Mouse (Mus musculus): Measurements from ENCODE around the gene S1pr2. TPM values are rescaled to one million over a fixed set of nuclear protein-coding genes. Genes with fewer than 3 reads are reported as not detected.
A peak's percentile ranks its signal among the peaks of the same experiment; 100 is the strongest.

Gene S1pr2
- polyA plus RNA-seq, 2 experiments: 1.3 to 2.3 TPM

DNA sequence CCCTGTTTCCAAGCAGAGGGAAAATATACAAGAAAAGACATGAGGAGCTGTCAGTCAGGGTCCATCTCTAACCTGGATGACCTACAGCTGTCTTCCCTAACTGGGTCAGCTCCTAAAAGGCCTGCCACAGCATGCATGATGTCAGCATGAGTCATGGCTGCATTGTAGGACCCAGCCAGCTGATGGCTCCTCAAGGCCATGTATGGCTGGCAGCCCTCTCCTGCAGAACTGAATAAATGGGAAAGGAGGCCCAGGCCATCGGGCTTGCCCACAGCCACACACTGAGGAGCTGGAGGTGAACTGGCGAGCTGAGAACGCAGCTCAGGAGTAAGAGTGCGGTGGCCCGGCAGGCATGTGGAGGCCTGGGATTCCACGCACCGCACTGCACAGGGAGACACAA lies 33.2 kb downstream of the S1pr2 start:
- Histone ChIP-seq H3K36me3 (replicated peaks; ENCODE audit: control insufficient read depth, insufficient read depth, low read depth) (peaks cover 46% of the 10 kb centered on the region), H3K4me2 (ENCODE audit: low read depth) (no peak overlapping the region), H3K9me3 (ENCODE audit: control insufficient read depth, low read length) (no peaks in the 10 kb centered on the region), H3K9ac (replicated peaks) (no peak overlapping the region), H3K27me3 (ENCODE audit: control insufficient read depth, insufficient read depth, low read length) (no peaks in the 10 kb centered on the region), H3K4me3 (ENCODE audit: insufficient read depth in 1 of 2, low read depth in 2 of 2, low read length in 2 of 2) (no peak overlapping the region), H3K27ac (no peak overlapping the region), H3K4me1 (replicated peaks; ENCODE audit: control insufficient read depth in 2 of 2, insufficient read depth in 2 of 2, low read length in 1 of 2) (peaks cover 0 to 13% of the 10 kb centered on the region in 2 experiments; a peak in 1 of 4 replicates)
- 87% methylated on average over 7 of the region's 7 CpGs for WGBS (ENCODE audit: insufficient replicate concordance)
- DNase-seq (ENCODE audit: low read depth in 3 of 3, low spot score in 3 of 3): no peak
- no peak for ATAC-seq (ENCODE audit: insufficient read depth)
- no peak for TF ChIP-seq EP300 (IDR thresholded peaks at IDR 0.05; ENCODE audit: low read depth)
- no peak for TF ChIP-seq CTCF (IDR thresholded peaks at IDR 0.05; ENCODE audit: low read depth)

DNA sequence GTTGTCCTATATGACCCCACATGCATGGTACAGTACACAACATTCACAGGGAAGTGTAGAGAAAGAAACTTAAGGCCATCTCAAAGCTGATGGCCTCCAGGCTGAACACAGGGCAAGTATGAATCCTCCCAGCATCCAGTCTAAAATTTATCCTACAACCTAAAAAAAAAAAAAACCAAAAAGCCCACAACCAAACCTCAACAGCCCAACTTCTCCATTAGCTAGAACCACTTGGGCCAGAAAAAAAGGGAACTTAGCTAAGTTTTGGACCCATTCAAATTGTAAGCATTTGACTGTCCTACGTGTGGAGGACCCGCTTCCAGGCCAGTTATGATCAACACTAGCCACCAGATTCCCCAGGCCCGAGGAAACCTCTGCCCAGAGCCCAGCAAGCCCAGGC lies 53.3 kb downstream of the S1pr2 start:
- H3K4me1 ChIP-seq (replicated peaks; ENCODE audit: control insufficient read depth in 2 of 2, insufficient read depth in 2 of 2, low read length in 1 of 2): no peaks in the 10 kb centered on the region
- peaks cover 98% of the 10 kb centered on the region for H3K36me3 ChIP-seq (replicated peaks; ENCODE audit: control insufficient read depth, insufficient read depth, low read depth)
- DNase-seq (ENCODE audit: low read depth in 3 of 3, low spot score in 3 of 3): no peak
- H3K4me3 ChIP-seq (ENCODE audit: insufficient read depth in 1 of 2, low read depth in 2 of 2, low read length in 2 of 2): no peak overlapping the region
- no peak overlapping the region for H3K9ac ChIP-seq (replicated peaks)
- no peaks in the 10 kb centered on the region for H3K9me3 ChIP-seq (ENCODE audit: control insufficient read depth, low read length)
- no peak for ATAC-seq (ENCODE audit: insufficient read depth)
- no peak overlapping the region for H3K4me2 ChIP-seq (ENCODE audit: low read depth)
- H3K27me3 ChIP-seq (ENCODE audit: control insufficient read depth, insufficient read depth, low read length): no peaks in the 10 kb centered on the region
- no peak overlapping the region for H3K27ac ChIP-seq
- WGBS (ENCODE audit: insufficient replicate concordance): 78% methylated on average over 3 of the region's 3 CpGs
- TF ChIP-seq CTCF (IDR thresholded peaks at IDR 0.05; ENCODE audit: low read depth) (no peak), EP300 (IDR thresholded peaks at IDR 0.05; ENCODE audit: low read depth) (no peak)

DNA sequence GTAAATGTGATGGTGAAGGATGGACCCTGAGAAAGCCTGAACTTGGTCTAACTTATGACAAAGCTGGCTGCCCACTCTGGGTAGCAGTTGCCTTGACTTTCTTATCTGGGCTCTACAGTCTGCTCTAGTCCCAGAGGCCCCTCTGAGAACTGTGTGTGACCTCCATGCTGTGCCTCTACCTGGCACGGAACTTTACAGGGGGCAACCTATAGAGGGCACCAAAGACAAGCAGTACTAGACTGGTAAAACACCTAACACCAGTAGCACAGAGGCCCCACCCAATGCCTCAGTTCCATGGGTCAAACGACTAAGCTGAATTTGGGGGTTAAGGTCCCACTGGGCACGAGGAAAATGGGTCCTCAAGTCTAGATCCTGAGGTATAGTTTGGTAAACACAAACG lies 60.4 kb downstream of the S1pr2 start:
- Histone ChIP-seq H3K4me2 (ENCODE audit: low read depth) (no peak overlapping the region), H3K4me1 (replicated peaks; ENCODE audit: control insufficient read depth in 2 of 2, insufficient read depth in 2 of 2, low read length in 1 of 2) (no peaks in the 10 kb centered on the region), H3K27me3 (ENCODE audit: control insufficient read depth, insufficient read depth, low read length) (no peaks in the 10 kb centered on the region), H3K36me3 (replicated peaks; ENCODE audit: control insufficient read depth, insufficient read depth, low read depth) (peaks cover 99% of the 10 kb centered on the region), H3K27ac (no peak overlapping the region), H3K9me3 (ENCODE audit: control insufficient read depth, low read length) (no peaks in the 10 kb centered on the region), H3K9ac (replicated peaks) (no peak overlapping the region), H3K4me3 (ENCODE audit: insufficient read depth in 1 of 2, low read depth in 2 of 2, low read length in 2 of 2) (no peak overlapping the region)
- 65% methylated on average over 4 of the region's 4 CpGs for WGBS (ENCODE audit: insufficient replicate concordance)
- peak; percentile 28 to 37 (median 33) for DNase-seq (ENCODE audit: low read depth in 3 of 3, low spot score in 3 of 3)
- ATAC-seq (ENCODE audit: insufficient read depth): peak; percentile 69; the same call in 1 of the 2 replicates
- TF ChIP-seq CTCF (IDR thresholded peaks at IDR 0.05; ENCODE audit: low read depth) (peak; percentile 74), EP300 (IDR thresholded peaks at IDR 0.05; ENCODE audit: low read depth) (no peak)

Small RNA genes lying within 50 kb of the gene (microRNA-seq; reads per million reads assigned to microRNA genes)
- 1.3 reads per million for gene Mir7081

Other genes with a start within 250 kb of the S1pr2 start
- gene Olfm2, start 230.4 kb downstream of the S1pr2 start, polyA plus RNA-seq (2012; rRNA removed): 0.06 and 0.18 TPM in 2 replicates
- gene Olfm2, start 230.4 kb downstream of the S1pr2 start, polyA plus RNA-seq (2014; fragmentation: Nextera tagmentation; extraction: Ambion mirVana): 0.10 TPM in 1 of 2 replicates, not detected in the other
- gene Col5a3, start 161.7 kb downstream of the S1pr2 start, polyA plus RNA-seq (2012; rRNA removed): 0.05 and 0.08 TPM in 2 replicates
- gene Col5a3, start 161.7 kb downstream of the S1pr2 start, polyA plus RNA-seq (2014; fragmentation: Nextera tagmentation; extraction: Ambion mirVana): 0.03 and 0.10 TPM in 2 replicates
- gene Rdh8, start 158.3 kb downstream of the S1pr2 start, polyA plus RNA-seq (2012; rRNA removed): not detected in 2 replicates
- gene Rdh8, start 158.3 kb downstream of the S1pr2 start, polyA plus RNA-seq (2014; fragmentation: Nextera tagmentation; extraction: Ambion mirVana): not detected in 2 replicates
- 11.5 and 13.0 TPM in 2 replicates for gene A230050P20Rik, start 108.1 kb downstream of the S1pr2 start, polyA plus RNA-seq (2012; rRNA removed)
- 1.1 and 1.7 TPM in 2 replicates for gene A230050P20Rik, start 108.1 kb downstream of the S1pr2 start, polyA plus RNA-seq (2014; fragmentation: Nextera tagmentation; extraction: Ambion mirVana)
- 8.1 and 9.3 TPM in 2 replicates for gene Angptl6, start 97.1 kb downstream of the S1pr2 start, polyA plus RNA-seq (2012; rRNA removed)
- 6.8 and 7.6 TPM in 2 replicates for gene Angptl6, start 97.1 kb downstream of the S1pr2 start, polyA plus RNA-seq (2014; fragmentation: Nextera tagmentation; extraction: Ambion mirVana)
- gene Ppan, start 88.6 kb downstream of the S1pr2 start, polyA plus RNA-seq (2012; rRNA removed): 70.6 and 84.8 TPM in 2 replicates
- 50.2 and 56.1 TPM in 2 replicates for gene Ppan, start 88.6 kb downstream of the S1pr2 start, polyA plus RNA-seq (2014; fragmentation: Nextera tagmentation; extraction: Ambion mirVana)
- 74.2 and 104 TPM in 2 replicates for gene Eif3g, start 78.2 kb downstream of the S1pr2 start, polyA plus RNA-seq (2012; rRNA removed)
- gene Eif3g, start 78.2 kb downstream of the S1pr2 start, polyA plus RNA-seq (2014; fragmentation: Nextera tagmentation; extraction: Ambion mirVana): 170 and 181 TPM in 2 replicates
- gene Dnmt1, start 16.9 kb downstream of the S1pr2 start, polyA plus RNA-seq (2012; rRNA removed): 47.6 and 55.9 TPM in 2 replicates
- gene Dnmt1, start 16.9 kb downstream of the S1pr2 start, polyA plus RNA-seq (2014; fragmentation: Nextera tagmentation; extraction: Ambion mirVana): 43.1 and 48.6 TPM in 2 replicates
- gene Mrpl4, start 26.0 kb upstream of the S1pr2 start, polyA plus RNA-seq (2012; rRNA removed): 36.5 and 36.7 TPM in 2 replicates
- 61.3 and 67.7 TPM in 2 replicates for gene Mrpl4, start 26.0 kb upstream of the S1pr2 start, polyA plus RNA-seq (2014; fragmentation: Nextera tagmentation; extraction: Ambion mirVana)
- 5.4 and 6.9 TPM in 2 replicates for gene Icam1, start 39.2 kb upstream of the S1pr2 start, polyA plus RNA-seq (2012; rRNA removed)
- gene Icam1, start 39.2 kb upstream of the S1pr2 start, polyA plus RNA-seq (2014; fragmentation: Nextera tagmentation; extraction: Ambion mirVana): 7.9 and 9.1 TPM in 2 replicates
- gene Icam4, start 52.6 kb upstream of the S1pr2 start, polyA plus RNA-seq (2012; rRNA removed): 61.8 and 64.1 TPM in 2 replicates
- gene Icam4, start 52.6 kb upstream of the S1pr2 start, polyA plus RNA-seq (2014; fragmentation: Nextera tagmentation; extraction: Ambion mirVana): 204 and 223 TPM in 2 replicates
- 0.70 and 0.87 TPM in 2 replicates for gene Icam5, start 55.3 kb upstream of the S1pr2 start, polyA plus RNA-seq (2012; rRNA removed)
- gene Icam5, start 55.3 kb upstream of the S1pr2 start, polyA plus RNA-seq (2014; fragmentation: Nextera tagmentation; extraction: Ambion mirVana): 0.20 and 0.28 TPM in 2 replicates
- 0.21 and 0.49 TPM in 2 replicates for gene Zglp1, start 90.3 kb upstream of the S1pr2 start, polyA plus RNA-seq (2012; rRNA removed)
- 0.57 TPM in 1 of 2 replicates, not detected in the other for gene Zglp1, start 90.3 kb upstream of the S1pr2 start, polyA plus RNA-seq (2014; fragmentation: Nextera tagmentation; extraction: Ambion mirVana)
- gene Gm49373, start 96.3 kb upstream of the S1pr2 start, polyA plus RNA-seq (2012; rRNA removed): 0.47 and 0.94 TPM in 2 replicates
- gene Gm49373, start 96.3 kb upstream of the S1pr2 start, polyA plus RNA-seq (2014; fragmentation: Nextera tagmentation; extraction: Ambion mirVana): 0.32 and 0.46 TPM in 2 replicates
- gene Fdx1l, start 96.8 kb upstream of the S1pr2 start, polyA plus RNA-seq (2012; rRNA removed): 27.5 and 31.1 TPM in 2 replicates
- gene Fdx1l, start 96.8 kb upstream of the S1pr2 start, polyA plus RNA-seq (2014; fragmentation: Nextera tagmentation; extraction: Ambion mirVana): 37.3 and 37.9 TPM in 2 replicates
- 2.4 and 5.6 TPM in 2 replicates for gene Gm38431, start 115.2 kb upstream of the S1pr2 start, polyA plus RNA-seq (2012; rRNA removed)
- gene Gm38431, start 115.2 kb upstream of the S1pr2 start, polyA plus RNA-seq (2014; fragmentation: Nextera tagmentation; extraction: Ambion mirVana): 0.91 and 1.5 TPM in 2 replicates
- gene Raver1, start 115.2 kb upstream of the S1pr2 start, polyA plus RNA-seq (2012; rRNA removed): 21.4 and 23.4 TPM in 2 replicates
- gene Raver1, start 115.2 kb upstream of the S1pr2 start, polyA plus RNA-seq (2014; fragmentation: Nextera tagmentation; extraction: Ambion mirVana): 23.4 and 28.4 TPM in 2 replicates
- 5.7 and 6.2 TPM in 2 replicates for gene Tyk2, start 154.5 kb upstream of the S1pr2 start, polyA plus RNA-seq (2012; rRNA removed)
- gene Tyk2, start 154.5 kb upstream of the S1pr2 start, polyA plus RNA-seq (2014; fragmentation: Nextera tagmentation; extraction: Ambion mirVana): 4.0 and 5.1 TPM in 2 replicates
- 36.8 and 123 TPM in 2 replicates for gene Cdc37, start 173.2 kb upstream of the S1pr2 start, polyA plus RNA-seq (2012; rRNA removed)
- gene Cdc37, start 173.2 kb upstream of the S1pr2 start, polyA plus RNA-seq (2014; fragmentation: Nextera tagmentation; extraction: Ambion mirVana): 118 and 129 TPM in 2 replicates
- 1.3 and 1.4 TPM in 2 replicates for gene Pde4a, start 188.9 kb upstream of the S1pr2 start, polyA plus RNA-seq (2012; rRNA removed)
- gene Pde4a, start 188.9 kb upstream of the S1pr2 start, polyA plus RNA-seq (2014; fragmentation: Nextera tagmentation; extraction: Ambion mirVana): 1.1 and 1.4 TPM in 2 replicates

Data from liver, embryonic 14.5 days (tissue).